Mouse (Mus musculus) hindbrain, postnatal 0 days (tissue): ENCODE measurements around the gene Tmed2. TPM values are rescaled to one million over a fixed set of nuclear protein-coding genes. Genes with fewer than 3 reads are reported as not detected.

Experiments used
- ATAC-seq: fragments of 200-750 bp; cut with Nextera tagmentation; 2 replicates; pipeline ENCODE4 v1.8.0; 2017; ENCODE audit warnings: mild to moderate bottlenecking, moderate TSS enrichment, moderate library complexity
- DNase-seq: peaks from one replicate; pipeline ENCODE4 v3.0.0-alpha.2; 2015; ENCODE audit warnings: low spot score
- H3K27ac ChIP-seq: fragments of 300-500 bp; sonication (generic); 2 replicates; pipeline ENCODE4 v1.5.1; 2014; ENCODE audit warnings: mild to moderate bottlenecking
- H3K27me3 ChIP-seq: fragments of 300-500 bp; sonication (generic); 2 replicates; pipeline ENCODE4 v1.6.1; 2014; ENCODE audit warnings: low read length, mixed read lengths; ENCODE audit not compliant: insufficient read depth
- H3K36me3 ChIP-seq: fragments of 300-500 bp; sonication (generic); 2 replicates; pipeline ENCODE4 v1.6.1; 2014; ENCODE audit warnings: low read length, mixed read lengths; ENCODE audit not compliant: insufficient read depth
- H3K4me1 ChIP-seq: fragments of 300-500 bp; sonication (generic); 2 replicates; pipeline ENCODE4 v1.6.1; 2014; ENCODE audit warnings: antibody characterized with exemption, low read length, mixed read lengths; ENCODE audit not compliant: insufficient read depth
- H3K4me2 ChIP-seq: fragments of 300-500 bp; sonication (generic); 2 replicates; pipeline ENCODE4 v1.6.1; 2014; ENCODE audit warnings: low read depth, mild to moderate bottlenecking, low read length, moderate library complexity, mixed read lengths
- H3K4me3 ChIP-seq: fragments of 300-500 bp; sonication (generic); 2 replicates; pipeline ENCODE4 v1.5.1; 2014; ENCODE audit warnings: low read length
- H3K9ac ChIP-seq: fragments of 300-500 bp; sonication (generic); replicated peaks from 2 replicates; pipeline ENCODE4 v1.6.1; 2014; ENCODE audit warnings: mild to moderate bottlenecking, low read length, moderate library complexity, mixed read lengths
- H3K9me3 ChIP-seq: fragments of 300-500 bp; sonication (generic); 2 replicates; pipeline ENCODE4 v1.6.1; 2016; ENCODE audit warnings: low read length, mixed read lengths
- CTCF ChIP-seq: IDR thresholded peaks from 2 replicates; pipeline ENCODE4 v1.5.1; 2016; ENCODE audit warnings: antibody characterized with exemption, control low read depth, low read depth
- WGBS: fragments of 180-500 bp; shearing (Covaris S2); extraction: QIAGEN DNeasy Blood & Tissue Kit; methylation state at CpG from one replicate; pipeline ENCODE4 v1.1.7; 2014; 5-methylcytosine and 5-hydroxymethylcytosine counted together
- polyA plus RNA-seq: library from polyadenylated mRNA; unstranded; fragments of >200 nt; fragmentation: Nextera tagmentation; extraction: Ambion mirVana; gene quantifications from 2 replicates; pipeline ENCODE4 v1.2.1, GENCODE M21; 2015
- total RNA-seq: library from RNA; depleted of rRNA; stranded (reverse); fragments of >200 nt; gene quantifications from 2 replicates; pipeline ENCODE4 v1.2.3, GENCODE M21; 2014

The Tmed2 gene
- total and polyA plus RNA-seq, 2 experiments from 2014 or later, result 206 to 329 TPM

- no peak overlapping the region for H3K4me2 ChIP-seq
- H3K9ac ChIP-seq, result no peak overlapping the region
- no peak for DNase-seq
- H3K36me3 ChIP-seq, result peaks cover 5% of the 10 kb centered on the region; the same call in 1 of the 2 replicates
- no peak overlapping the region for H3K4me3 ChIP-seq
- TF ChIP-seq CTCF, result no peak
- no peaks in the 10 kb centered on the region for H3K9me3 ChIP-seq
- WGBS, result 83% methylated on average over 10 of the region's 10 CpGs
- H3K27ac ChIP-seq, result no peak overlapping the region
- no peaks in the 10 kb centered on the region for H3K27me3 ChIP-seq
- no peaks in the 10 kb centered on the region for H3K4me1 ChIP-seq
- ATAC-seq, result no peak
Observed at GRCm38 (mm10) chr5:124506731-124507359, 33.6 kb upstream of the Tmed2 start.

DNA sequence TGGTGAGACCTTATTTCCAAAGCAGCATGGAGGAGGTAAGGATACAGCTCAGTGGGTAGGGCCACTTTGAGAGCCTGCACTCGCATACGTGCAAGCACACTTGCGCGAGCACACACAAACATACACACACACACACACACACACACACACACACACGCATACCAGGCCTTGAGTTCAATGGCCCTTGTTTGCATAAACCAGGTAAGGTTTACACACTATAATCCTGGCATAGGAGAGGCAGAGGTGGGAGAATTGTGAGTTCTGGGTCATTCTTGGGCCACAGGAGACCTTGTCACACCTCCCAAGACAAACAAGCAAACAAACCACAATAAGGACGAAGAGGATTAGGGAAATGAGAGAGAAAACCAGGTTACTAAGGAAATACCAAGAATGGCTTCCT, 31.3 kb upstream of the Tmed2 start:
- Histone ChIP-seq H3K27me3 (no peaks in the 10 kb centered on the region), H3K9me3 (no peaks in the 10 kb centered on the region), H3K4me1 (no peaks in the 10 kb centered on the region), H3K4me2 (no peak overlapping the region), H3K27ac (no peak overlapping the region), H3K9ac (no peak overlapping the region), H3K4me3 (no peak overlapping the region), H3K36me3 (peaks cover 14% of the 10 kb centered on the region)
- DNase-seq, result no peak
- 90% methylated on average over 6 of the region's 6 CpGs for WGBS
- TF ChIP-seq CTCF, result no peak
- no peak for ATAC-seq

GRCm38 (mm10) chr5:124509742-124510237, 30.7 kb upstream of the Tmed2 start:
- Histone ChIP-seq H3K4me2 (no peak overlapping the region), H3K4me3 (no peak overlapping the region), H3K9me3 (no peaks in the 10 kb centered on the region), H3K36me3 (peaks cover 18% of the 10 kb centered on the region), H3K27me3 (no peaks in the 10 kb centered on the region), H3K4me1 (no peaks in the 10 kb centered on the region), H3K27ac (no peak overlapping the region), H3K9ac (no peak overlapping the region)
- DNase-seq, result no peak
- 70% methylated on average over 12 of the region's 12 CpGs for WGBS
- no peak for ATAC-seq
- no peak for TF ChIP-seq CTCF

DNA sequence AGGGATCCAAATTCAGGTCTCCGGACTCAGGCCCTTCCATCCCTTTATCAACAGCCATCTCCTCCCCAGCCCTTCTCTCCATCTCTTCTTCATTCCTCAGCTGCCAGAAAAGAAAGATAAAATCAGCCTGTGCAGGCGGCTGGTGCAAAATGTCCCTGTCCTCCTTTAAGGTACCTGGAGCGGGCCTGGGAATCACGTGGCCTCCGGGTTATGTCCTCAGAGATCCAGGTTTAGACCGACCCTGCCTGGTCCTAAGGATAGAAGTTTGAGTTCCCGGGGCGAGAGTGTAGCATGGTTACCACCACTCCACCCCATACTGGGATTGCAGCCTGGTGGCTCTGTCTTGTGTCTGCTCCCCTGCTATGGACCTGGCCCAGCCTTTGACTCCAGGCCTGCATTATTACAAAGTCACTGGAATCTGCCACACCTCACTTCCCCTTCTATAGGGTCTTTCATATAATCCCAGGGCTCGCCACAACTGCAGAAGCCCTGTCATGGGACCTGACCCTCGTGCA, 29.9 kb upstream of the Tmed2 start:
- H3K36me3 ChIP-seq, result peaks cover 18% of the 10 kb centered on the region
- no peak overlapping the region for H3K9ac ChIP-seq
- no peak overlapping the region for H3K4me3 ChIP-seq
- H3K9me3 ChIP-seq, result no peaks in the 10 kb centered on the region
- no peaks in the 10 kb centered on the region for H3K27me3 ChIP-seq
- no peak overlapping the region for H3K27ac ChIP-seq
- WGBS, result 89% methylated on average over 10 of the region's 10 CpGs
- ATAC-seq (no peak), DNase-seq (no peak)
- no peaks in the 10 kb centered on the region for H3K4me1 ChIP-seq
- no peak overlapping the region for H3K4me2 ChIP-seq
- TF ChIP-seq CTCF, result no peak

DNA sequence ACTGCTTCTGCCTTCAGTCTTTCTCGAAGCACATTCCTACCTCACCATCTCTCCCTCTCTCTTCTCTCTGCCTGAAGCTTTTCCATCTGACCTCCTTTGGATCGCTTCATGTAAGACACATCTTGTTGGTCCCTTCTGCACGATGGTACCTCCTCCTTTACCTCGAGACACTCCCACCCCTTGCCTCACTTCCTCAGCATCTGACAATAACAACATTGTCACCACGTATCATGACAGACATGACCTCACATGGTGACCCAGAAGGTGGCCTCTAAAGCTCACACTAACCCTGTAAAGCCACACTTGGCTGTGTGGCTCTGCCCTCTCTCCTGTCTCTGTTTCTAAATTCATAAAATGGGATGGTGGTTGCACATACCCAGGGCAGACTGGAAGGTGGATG, 24.7 kb upstream of the Tmed2 start:
- Histone ChIP-seq H3K9me3 (no peaks in the 10 kb centered on the region), H3K9ac (no peak overlapping the region), H3K4me1 (no peaks in the 10 kb centered on the region), H3K27ac (no peak overlapping the region), H3K4me2 (no peak overlapping the region), H3K36me3 (peaks cover 18% of the 10 kb centered on the region), H3K4me3 (no peak overlapping the region), H3K27me3 (no peaks in the 10 kb centered on the region)
- DNase-seq (no peak), ATAC-seq (no peak)
- no peak for TF ChIP-seq CTCF
- 89% methylated on average over 5 of the region's 5 CpGs for WGBS

DNA sequence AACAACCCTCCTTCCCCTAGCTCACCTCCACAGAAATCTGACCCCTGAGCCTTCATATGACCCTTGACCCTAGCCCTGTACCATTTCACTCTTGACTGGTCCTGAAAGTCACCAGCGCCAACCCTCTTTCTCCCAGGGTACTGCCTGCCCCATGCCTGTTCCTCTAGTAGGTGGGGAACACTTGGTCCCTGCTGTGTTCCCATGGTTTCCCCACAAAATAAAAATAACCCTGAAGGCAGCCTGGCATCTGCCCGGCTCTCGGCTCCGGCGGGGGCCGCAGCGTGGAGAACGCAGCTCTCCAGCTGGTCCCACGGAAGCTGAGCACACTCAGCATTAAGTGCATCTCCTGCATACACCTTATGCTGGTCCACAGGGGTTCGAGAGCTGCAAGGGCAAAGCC, 21.8 kb upstream of the Tmed2 start:
- no peak overlapping the region for H3K9ac ChIP-seq
- H3K4me3 ChIP-seq, result no peak overlapping the region
- no peak overlapping the region for H3K27ac ChIP-seq
- H3K27me3 ChIP-seq, result no peaks in the 10 kb centered on the region
- no peak for DNase-seq
- H3K4me2 ChIP-seq, result no peak overlapping the region
- peak; percentile 20; the same call in 1 of the 2 replicates for TF ChIP-seq CTCF
- no peaks in the 10 kb centered on the region for H3K4me1 ChIP-seq
- no peak for ATAC-seq
- WGBS, result 31% methylated on average over 10 of the region's 10 CpGs
- H3K36me3 ChIP-seq, result peaks cover 5% of the 10 kb centered on the region
- H3K9me3 ChIP-seq, result no peaks in the 10 kb centered on the region

DNA sequence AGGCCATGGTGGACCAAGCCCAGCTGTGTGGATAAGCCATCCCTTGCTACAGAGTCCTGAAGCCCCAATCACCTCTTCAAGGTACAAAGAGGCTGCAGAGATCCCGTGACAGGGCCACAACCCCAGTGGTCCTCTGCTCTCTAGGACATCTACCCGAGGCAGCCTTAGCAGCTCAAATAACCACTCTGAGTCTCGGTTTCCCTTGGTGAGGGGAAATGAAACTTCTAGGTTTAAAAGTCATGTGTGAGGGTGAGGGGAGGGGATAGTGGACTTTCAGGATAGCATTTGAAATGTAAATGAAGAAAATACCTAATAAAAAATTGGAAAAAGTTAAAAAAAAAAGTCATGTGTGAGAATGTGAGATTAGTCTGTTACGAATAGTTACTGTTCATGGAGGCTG, 18.9 kb upstream of the Tmed2 start:
- Histone ChIP-seq H3K27ac (no peak overlapping the region), H3K9ac (no peak overlapping the region), H3K4me1 (no peaks in the 10 kb centered on the region), H3K4me2 (no peak overlapping the region), H3K27me3 (no peaks in the 10 kb centered on the region), H3K36me3 (no peaks in the 10 kb centered on the region), H3K4me3 (no peak overlapping the region), H3K9me3 (no peaks in the 10 kb centered on the region)
- WGBS, result 89% methylated on average over 4 of the region's 4 CpGs
- no peak for TF ChIP-seq CTCF
- no peak for ATAC-seq
- no peak for DNase-seq
